Mouse (Mus musculus) forebrain, embryonic 15.5 days (tissue): ENCODE results near the gene Ptprb. TPM values are rescaled to one million over a fixed set of nuclear protein-coding genes. Genes with fewer than 3 reads are reported as not detected.

ENCODE experiments used
- ATAC-seq: fragments of 200-750 bp; cut with Nextera tagmentation; replicated peaks from 2 replicates; pipeline ENCODE4 v1.8.0; 2017; ENCODE audit warnings: mild to moderate bottlenecking, moderate TSS enrichment, moderate library complexity
- H3K27ac ChIP-seq: fragments of 300-500 bp; sonication (generic); replicated peaks from 2 replicates; pipeline ENCODE4 v1.5.1; 2015; ENCODE audit warnings: mild to moderate bottlenecking, inconsistent platforms
- H3K27me3 ChIP-seq: fragments of 300-500 bp; sonication (generic); 2 replicates; pipeline ENCODE4 v1.6.1; 2015; ENCODE audit warnings: inconsistent platforms
- H3K36me3 ChIP-seq: fragments of 300-500 bp; sonication (generic); 2 replicates; pipeline ENCODE4 v1.6.1; 2015; ENCODE audit warnings: mild to moderate bottlenecking, inconsistent platforms
- H3K4me1 ChIP-seq: fragments of 300-500 bp; sonication (generic); 2 replicates; pipeline ENCODE4 v1.6.1; 2015; ENCODE audit warnings: inconsistent platforms
- H3K4me2 ChIP-seq: fragments of 300-500 bp; sonication (generic); replicated peaks from 2 replicates; pipeline ENCODE4 v1.6.1; 2015; ENCODE audit warnings: mild to moderate bottlenecking, inconsistent platforms
- H3K4me3 ChIP-seq: fragments of 300-500 bp; sonication (generic); 2 replicates; pipeline ENCODE4 v1.5.1; 2015; ENCODE audit warnings: mild to moderate bottlenecking, inconsistent platforms
- H3K9ac ChIP-seq: fragments of 300-500 bp; sonication (generic); replicated peaks from 2 replicates; pipeline ENCODE4 v1.6.1; 2015; ENCODE audit warnings: mild to moderate bottlenecking, inconsistent platforms
- H3K9me3 ChIP-seq: fragments of 300-500 bp; sonication (generic); 2 replicates; pipeline ENCODE4 v1.6.1; 2016; ENCODE audit warnings: inconsistent platforms
- WGBS: fragments of 180-500 bp; shearing (Covaris S2); methylation state at CpG from one replicate; pipeline ENCODE4 v1.1.7; 2015; ENCODE audit warnings: mixed read lengths; 5-methylcytosine and 5-hydroxymethylcytosine counted together
- polyA plus RNA-seq: library from polyadenylated mRNA; unstranded; fragments of >200 nt; fragmentation: Nextera tagmentation; extraction: Ambion mirVana; gene quantifications from 2 replicates; pipeline ENCODE4 v1.2.1, GENCODE M21; 2015

Ptprb gene
- polyA plus RNA-seq, 1 experiment from 2014 or later, result 2.4 TPM

- Histone ChIP-seq H3K9me3 (no peaks in the 10 kb centered on the region), H3K4me1 (peaks cover 3% of the 10 kb centered on the region; the same call in 1 of the 2 replicates), H3K4me3 (peak overlapping the region; percentile 36), H3K4me2 (peak overlapping the region; percentile 72), H3K36me3 (no peaks in the 10 kb centered on the region), H3K27ac (no peak overlapping the region), H3K27me3 (no peaks in the 10 kb centered on the region), H3K9ac (peak overlapping the region; percentile 27)
- peak; percentile 41 for ATAC-seq
- WGBS, result 0% methylated on average over 36 of the region's 36 CpGs
Measured at GRCm38 (mm10) chr10:116301258-116301657, 25.9 kb downstream of the Ptprb start.

GRCm38 (mm10) chr10:116304355-116304754 lies 29.0 kb downstream of the Ptprb start:
- Histone ChIP-seq H3K4me3 (no peak overlapping the region), H3K36me3 (no peaks in the 10 kb centered on the region), H3K4me1 (peaks cover 3% of the 10 kb centered on the region; the same call in 1 of the 2 replicates), H3K9me3 (no peaks in the 10 kb centered on the region), H3K27ac (no peak overlapping the region), H3K4me2 (no peak overlapping the region), H3K9ac (no peak overlapping the region), H3K27me3 (no peaks in the 10 kb centered on the region)
- no peak for ATAC-seq
- 90% methylated on average over 4 of the region's 4 CpGs for WGBS

GRCm38 (mm10) chr10:116309460-116309859 lies 34.1 kb downstream of the Ptprb start:
- Histone ChIP-seq H3K36me3 (no peaks in the 10 kb centered on the region), H3K4me3 (no peak overlapping the region), H3K9me3 (no peaks in the 10 kb centered on the region), H3K4me2 (no peak overlapping the region), H3K4me1 (no peaks in the 10 kb centered on the region), H3K9ac (no peak overlapping the region), H3K27me3 (no peaks in the 10 kb centered on the region), H3K27ac (no peak overlapping the region)
- 88% methylated on average over 2 of the region's 2 CpGs for WGBS
- no peak for ATAC-seq

GRCm38 (mm10) chr10:116310516-116311210 lies 35.3 kb downstream of the Ptprb start:
- Histone ChIP-seq H3K4me3 (no peak overlapping the region), H3K4me2 (no peak overlapping the region), H3K27me3 (no peaks in the 10 kb centered on the region), H3K4me1 (no peaks in the 10 kb centered on the region), H3K36me3 (no peaks in the 10 kb centered on the region), H3K27ac (no peak overlapping the region), H3K9me3 (no peaks in the 10 kb centered on the region), H3K9ac (no peak overlapping the region)
- no peak for ATAC-seq
- 43% methylated on average over 11 of the region's 11 CpGs for WGBS

GRCm38 (mm10) chr10:116319246-116319645 lies 43.9 kb downstream of the Ptprb start:
- WGBS, result 21% methylated on average over 12 of the region's 12 CpGs
- H3K9ac ChIP-seq, result no peak overlapping the region
- no peaks in the 10 kb centered on the region for H3K27me3 ChIP-seq
- ATAC-seq, result peak; percentile 77
- H3K36me3 ChIP-seq, result no peaks in the 10 kb centered on the region
- H3K4me3 ChIP-seq, result no peak overlapping the region
- H3K9me3 ChIP-seq, result no peaks in the 10 kb centered on the region
- H3K4me2 ChIP-seq, result no peak overlapping the region
- no peak overlapping the region for H3K27ac ChIP-seq
- no peaks in the 10 kb centered on the region for H3K4me1 ChIP-seq

- no peak overlapping the region for H3K27ac ChIP-seq
- H3K27me3 ChIP-seq, result no peaks in the 10 kb centered on the region
- no peak overlapping the region for H3K4me2 ChIP-seq
- no peak overlapping the region for H3K4me3 ChIP-seq
- peaks cover 6% of the 10 kb centered on the region for H3K4me1 ChIP-seq
- no peaks in the 10 kb centered on the region for H3K9me3 ChIP-seq
- ATAC-seq, result no peak
- H3K36me3 ChIP-seq, result no peaks in the 10 kb centered on the region
- WGBS, result 11% methylated on average over 5 of the region's 5 CpGs
- H3K9ac ChIP-seq, result no peak overlapping the region
Measured at GRCm38 (mm10) chr10:116329086-116329485, 53.8 kb downstream of the Ptprb start.

GRCm38 (mm10) chr10:116330458-116330857 lies 55.1 kb downstream of the Ptprb start:
- Histone ChIP-seq H3K36me3 (no peaks in the 10 kb centered on the region), H3K27ac (no peak overlapping the region), H3K4me2 (peak overlapping the region; percentile 41), H3K4me1 (peaks cover 6% of the 10 kb centered on the region), H3K27me3 (no peaks in the 10 kb centered on the region), H3K4me3 (peak overlapping the region; percentile 20), H3K9me3 (no peaks in the 10 kb centered on the region), H3K9ac (no peak overlapping the region)
- 12% methylated on average over 5 of the region's 5 CpGs for WGBS
- ATAC-seq, result peak; percentile 57; the same call in 1 of the 2 replicates

- Histone ChIP-seq H3K36me3 (no peaks in the 10 kb centered on the region), H3K4me1 (peaks cover 6% of the 10 kb centered on the region), H3K4me3 (peak overlapping the region; percentile 20), H3K9me3 (no peaks in the 10 kb centered on the region), H3K27me3 (no peaks in the 10 kb centered on the region), H3K9ac (no peak overlapping the region), H3K4me2 (peak overlapping the region; percentile 41), H3K27ac (no peak overlapping the region)
- ATAC-seq, result 0 out of 2 replicates have a peak, but pooled peaks have one; percentile 35
- 12% methylated on average over 23 of the region's 23 CpGs for WGBS
Measured at GRCm38 (mm10) chr10:116330961-116331510, 55.7 kb downstream of the Ptprb start.

- no peak for ATAC-seq
- H3K36me3 ChIP-seq, result no peaks in the 10 kb centered on the region
- H3K27me3 ChIP-seq, result no peaks in the 10 kb centered on the region
- no peaks in the 10 kb centered on the region for H3K9me3 ChIP-seq
- no peak overlapping the region for H3K4me2 ChIP-seq
- WGBS, result 49% methylated on average over 16 of the region's 16 CpGs
- peaks cover 6% of the 10 kb centered on the region for H3K4me1 ChIP-seq
- no peak overlapping the region for H3K27ac ChIP-seq
- H3K9ac ChIP-seq, result no peak overlapping the region
- no peak overlapping the region for H3K4me3 ChIP-seq
Measured at GRCm38 (mm10) chr10:116333666-116334065, 58.3 kb downstream of the Ptprb start.

- 90% methylated on average over 7 of the region's 7 CpGs for WGBS
- Histone ChIP-seq H3K27ac (no peak overlapping the region), H3K9me3 (no peaks in the 10 kb centered on the region), H3K4me2 (no peak overlapping the region), H3K9ac (no peak overlapping the region), H3K4me3 (no peak overlapping the region), H3K36me3 (no peaks in the 10 kb centered on the region), H3K4me1 (peaks cover 6% of the 10 kb centered on the region), H3K27me3 (no peaks in the 10 kb centered on the region)
- ATAC-seq, result no peak
Measured at GRCm38 (mm10) chr10:116334120-116334519, 58.8 kb downstream of the Ptprb start.

GRCm38 (mm10) chr10:116335328-116335727 lies 60.0 kb downstream of the Ptprb start:
- Histone ChIP-seq H3K36me3 (no peaks in the 10 kb centered on the region), H3K4me2 (no peak overlapping the region), H3K9me3 (no peaks in the 10 kb centered on the region), H3K4me1 (peaks cover 6% of the 10 kb centered on the region), H3K27me3 (no peaks in the 10 kb centered on the region), H3K4me3 (no peak overlapping the region), H3K27ac (no peak overlapping the region), H3K9ac (no peak overlapping the region)
- no peak for ATAC-seq
- WGBS, result 95% methylated on average over 7 of the region's 7 CpGs

GRCm38 (mm10) chr10:116341194-116341593 lies 65.9 kb downstream of the Ptprb start:
- no peak for ATAC-seq
- Histone ChIP-seq H3K4me1 (no peaks in the 10 kb centered on the region), H3K27me3 (no peaks in the 10 kb centered on the region), H3K36me3 (no peaks in the 10 kb centered on the region), H3K9me3 (no peaks in the 10 kb centered on the region), H3K4me3 (no peak overlapping the region), H3K27ac (no peak overlapping the region), H3K9ac (no peak overlapping the region), H3K4me2 (no peak overlapping the region)
- WGBS, result 78% methylated on average over 12 of the region's 12 CpGs
